Mouse (Mus musculus) lung, adult 2 months (tissue): Measurements from ENCODE around the gene Dnmt3b. TPM values are rescaled to one million over a fixed set of nuclear protein-coding genes. Genes with fewer than 3 reads are reported as not detected.
A peak's percentile ranks its signal among the peaks of the same experiment; 100 is the strongest.
"Not testable (repeated sequence)": the region's sequence is repeated elsewhere in the genome, so short reads cannot be mapped to it uniquely, and the experiment has no call there.

Source experiments
- DNase-seq: peaks from one replicate; pipeline ENCODE4 v3.0.0; 2022
- H3K4me1 ChIP-seq: fragments of 200-500 bp; 2 replicates; pipeline ENCODE4 v1.6.1; 2011; ENCODE audit warnings: low read length; ENCODE audit not compliant: control insufficient read depth, insufficient read depth
- H3K4me3 ChIP-seq: fragments of 200-500 bp; replicated peaks from 2 replicates; pipeline ENCODE3; 2011; ENCODE audit warnings: low read depth, mild to moderate bottlenecking, control low read depth, low read length; ENCODE audit errors: extremely low read depth
- CTCF ChIP-seq: fragments of 200-500 bp; IDR thresholded peaks from 2 replicates; pipeline ENCODE4 v1.5.1; 2011; ENCODE audit warnings: mild to moderate bottlenecking, low read length, control low read depth; ENCODE audit not compliant: insufficient read depth
- POLR2A ChIP-seq: fragments of 200-500 bp; IDR thresholded peaks from 2 replicates; pipeline ENCODE4 v1.6.1; 2011; ENCODE audit warnings: low read depth, mild to moderate bottlenecking, control low read depth, low read length, borderline replicate concordance; ENCODE audit errors: extremely low read depth
- WGBS: fragments of 180-500 bp; shearing (Covaris S2); methylation state at CpG from one replicate; pipeline ENCODE4 v1.1.7; 2018; 5-methylcytosine and 5-hydroxymethylcytosine counted together
- polyA plus RNA-seq: library from polyadenylated mRNA; depleted of rRNA; stranded (reverse); fragments of >200 nt; gene quantifications from 2 replicates; pipeline ENCODE4 v1.2.3, GENCODE M21; 2012

The Dnmt3b gene
- polyA plus RNA-seq, 1 experiment = 3.3 TPM

DNA sequence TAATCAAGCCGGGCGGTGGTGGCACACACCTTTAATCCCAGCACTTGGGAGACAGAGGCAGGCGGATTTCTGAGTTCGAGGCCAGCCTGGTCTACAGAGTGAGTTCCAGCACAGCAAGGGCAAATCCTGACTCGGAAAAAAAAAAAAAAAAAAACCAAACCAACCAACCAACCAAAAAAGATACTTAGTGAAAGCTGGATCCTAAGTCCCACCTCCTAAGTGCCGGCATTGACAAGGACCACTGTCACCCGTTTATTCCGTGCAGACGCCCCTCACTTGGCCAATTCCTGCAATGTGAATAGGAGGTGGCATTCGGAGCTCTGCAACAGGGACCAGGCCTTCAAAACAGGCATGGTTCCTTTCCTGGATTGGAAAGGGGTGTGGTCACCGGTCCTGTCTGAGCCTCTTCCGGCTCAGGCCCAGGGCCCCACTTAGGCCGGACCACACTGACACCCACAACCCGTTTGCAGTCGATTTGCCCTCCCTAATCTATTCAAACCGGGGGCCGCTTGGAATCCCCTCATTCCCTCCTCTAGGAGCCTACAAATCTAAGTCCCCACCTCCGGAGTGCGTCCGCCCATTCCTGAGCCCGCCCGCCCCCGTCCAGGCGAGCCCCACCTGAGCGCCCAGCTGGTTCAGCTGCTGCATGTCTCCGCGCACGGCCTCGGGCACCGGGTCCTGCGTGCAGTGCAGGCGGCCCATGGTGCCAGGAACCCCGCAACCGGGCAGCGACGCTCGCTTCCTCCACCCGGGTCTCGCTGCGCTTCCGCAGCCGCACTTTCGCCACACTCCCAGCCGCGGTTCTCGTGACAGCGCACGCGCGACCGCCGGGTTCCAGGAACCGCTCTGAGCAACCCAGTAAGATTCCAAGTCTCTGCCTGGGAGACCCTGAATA is 17.0 kb upstream of the Dnmt3b start, which contains the start of gene Commd7:
Commd7 (minus strand) TSS at position 806 of the 895 bp plus-strand sequence.
- peak; percentile 86 for DNase-seq
- Histone ChIP-seq H3K4me3 (peak within 1 kb of the TSS; percentile 81), H3K4me1 (no peaks in the 10 kb centered on the region; the same call in 1 of the 2 replicates)
- WGBS = 3% methylated on average over 53 of the region's 53 CpGs
- TF ChIP-seq CTCF (no peak), POLR2A (peak; percentile 46; the same call in 1 of the 2 replicates)

DNA sequence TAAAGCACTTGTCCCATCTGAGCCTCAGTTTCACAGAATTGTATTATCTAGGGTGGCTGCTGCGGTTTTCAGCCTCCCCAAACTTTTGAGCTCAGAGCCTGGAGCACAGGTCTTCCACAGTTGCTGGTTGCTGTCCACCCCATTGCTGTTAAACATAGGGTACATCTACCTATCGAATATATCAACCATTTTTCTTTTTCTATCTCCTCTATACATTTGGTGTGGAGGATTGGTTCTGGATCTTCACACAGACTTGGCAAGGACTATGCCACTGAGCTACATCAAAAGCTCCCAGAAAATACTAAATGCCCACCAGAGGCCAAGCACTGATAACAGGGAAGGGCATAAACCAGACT is 16.4 kb upstream of the Dnmt3b start:
- peak overlapping the region; percentile 81 for H3K4me3 ChIP-seq
- WGBS = 11% methylated on average over 2 of the region's 2 CpGs
- TF ChIP-seq POLR2A = no peak
- no peak for TF ChIP-seq CTCF
- no peaks in the 10 kb centered on the region; the same call in 1 of the 2 replicates for H3K4me1 ChIP-seq
- no peak for DNase-seq

DNA sequence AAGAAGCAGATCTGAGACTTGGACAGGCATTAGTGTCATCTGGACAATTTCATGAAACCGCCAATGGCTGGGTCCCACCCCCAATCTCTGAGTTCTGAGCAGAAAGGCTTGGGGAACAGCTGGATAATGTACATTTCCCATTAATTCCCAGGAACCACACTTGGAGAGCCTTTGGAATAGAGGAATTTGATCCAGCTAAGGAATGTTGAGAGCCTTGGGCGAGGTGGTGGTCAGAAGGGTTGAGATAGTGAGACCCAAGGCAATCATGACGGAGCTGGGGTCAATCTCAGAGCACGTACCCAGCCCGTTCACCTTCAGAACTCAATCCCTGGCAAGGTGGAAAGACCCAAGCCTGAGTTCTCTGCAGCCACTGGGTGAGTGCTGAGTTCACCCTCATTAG is 16.0 kb upstream of the Dnmt3b start:
- Histone ChIP-seq H3K4me3 (no peak overlapping the region), H3K4me1 (no peaks in the 10 kb centered on the region; the same call in 1 of the 2 replicates)
- WGBS = 70% methylated on average over 5 of the region's 5 CpGs
- TF ChIP-seq CTCF (no peak), POLR2A (no peak)
- no peak for DNase-seq

DNA sequence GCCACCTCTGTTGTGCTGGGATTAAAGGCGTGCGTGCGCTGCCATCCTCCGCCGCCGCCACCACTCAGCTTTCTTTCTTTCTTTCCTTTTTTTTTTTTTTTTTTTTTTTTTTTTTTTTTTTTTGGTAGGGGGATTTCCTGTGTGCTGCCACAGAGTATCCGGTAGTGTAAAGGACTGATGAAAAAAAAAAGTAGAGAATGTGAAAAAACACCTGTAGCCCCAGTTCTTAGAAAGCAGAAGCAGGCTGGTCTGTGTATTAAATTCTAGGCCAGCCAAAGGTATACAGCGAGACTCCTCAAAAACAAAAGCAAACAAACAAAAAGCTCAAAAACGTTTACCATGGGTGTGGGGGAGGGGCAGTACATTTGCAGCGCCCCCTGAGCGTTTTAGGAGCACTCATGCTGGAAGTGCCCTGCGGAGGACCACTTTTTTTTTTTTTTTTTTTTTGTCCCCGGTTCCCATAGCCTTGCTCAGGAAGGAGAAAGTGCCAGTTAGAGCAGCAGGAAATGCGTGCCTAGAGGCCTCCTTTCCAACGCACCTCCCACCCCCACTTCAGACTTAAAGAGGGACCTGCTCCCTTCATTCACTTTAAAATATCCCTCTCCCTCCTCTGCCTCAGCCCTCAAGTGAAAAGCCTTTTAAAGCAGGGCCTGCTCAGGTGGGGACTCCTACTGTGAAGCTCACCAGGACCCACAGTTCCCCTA is 10.1 kb upstream of the Dnmt3b start:
- TF ChIP-seq POLR2A = no peak
- TF ChIP-seq CTCF = no peak
- no peak overlapping the region for H3K4me3 ChIP-seq
- WGBS = 33% methylated on average over 15 of the region's 15 CpGs
- DNase-seq = no peak
- H3K4me1 ChIP-seq = no peaks in the 10 kb centered on the region

DNA sequence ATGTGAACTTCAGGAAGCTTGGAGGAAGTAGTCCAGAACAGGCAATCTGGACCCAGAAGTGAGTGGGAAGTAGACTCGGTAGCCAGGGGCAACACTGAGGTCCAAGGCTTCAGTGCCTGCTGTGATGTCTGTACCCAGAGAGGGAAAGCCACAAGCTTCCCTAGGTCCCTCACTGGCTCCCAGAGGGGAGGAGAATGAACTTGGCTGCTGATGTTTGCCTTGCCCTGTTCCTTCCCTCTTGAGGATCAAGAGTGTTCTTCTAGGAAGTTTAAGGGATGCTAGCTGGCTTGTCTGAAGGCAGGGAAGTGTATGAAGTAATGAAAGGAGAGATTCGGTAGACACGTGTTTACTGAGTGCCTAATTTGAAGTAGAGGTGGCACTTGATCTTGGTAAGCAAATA is 6.8 kb upstream of the Dnmt3b start:
- DNase-seq = no peak
- TF ChIP-seq POLR2A (no peak), CTCF (no peak)
- 24% methylated on average over 3 of the region's 3 CpGs for WGBS
- Histone ChIP-seq H3K4me3 (no peak overlapping the region), H3K4me1 (no peaks in the 10 kb centered on the region)

DNA sequence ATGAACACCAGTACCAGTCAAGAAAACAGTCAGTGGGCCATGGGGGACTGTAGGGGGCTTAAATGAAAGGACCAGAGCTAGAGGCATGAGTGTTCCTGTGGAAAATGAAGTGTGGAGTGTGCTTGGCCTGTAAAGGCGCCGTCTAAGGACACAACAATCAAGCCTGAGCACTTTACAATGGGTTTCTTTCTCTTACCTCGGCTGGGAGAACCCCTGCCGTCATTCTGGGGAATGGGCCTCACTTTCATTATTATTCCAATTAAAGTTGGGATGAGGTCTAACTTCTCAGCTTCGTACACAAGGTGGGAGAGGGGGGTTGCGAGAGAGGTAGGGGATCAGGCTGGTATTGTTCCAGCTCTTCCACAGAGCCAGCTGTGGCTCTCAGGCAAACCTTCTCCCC is 6.3 kb upstream of the Dnmt3b start:
- H3K4me1 ChIP-seq = no peaks in the 10 kb centered on the region
- TF ChIP-seq CTCF = no peak
- no peak for TF ChIP-seq POLR2A
- 47% methylated on average over 6 of the region's 6 CpGs for WGBS

DNA sequence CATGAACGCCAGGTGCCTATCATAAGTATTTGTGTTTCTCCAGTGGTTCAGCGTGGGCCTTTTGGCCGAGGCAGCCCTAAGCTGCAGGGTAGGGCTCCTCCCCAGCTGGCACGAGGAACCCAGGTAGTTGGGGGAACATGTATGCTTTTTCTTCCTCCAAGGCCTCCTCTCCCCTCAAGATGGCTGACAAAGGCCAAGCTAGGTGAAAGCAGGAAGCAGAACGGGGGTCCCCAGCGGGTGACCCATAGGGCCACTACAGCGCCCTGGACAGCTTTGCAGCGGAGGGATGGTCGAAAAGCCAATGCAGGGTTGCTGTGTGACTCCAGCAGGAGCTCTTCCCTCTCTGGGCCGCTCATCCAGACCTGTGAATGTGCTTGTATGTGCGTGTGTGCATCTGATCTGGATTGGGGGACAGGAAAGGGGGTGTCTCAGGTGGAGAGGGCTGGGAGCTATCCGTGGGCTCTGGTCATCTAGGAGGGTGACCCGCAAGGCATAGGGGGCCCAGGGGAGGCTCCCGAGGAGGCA is 415 bp upstream of the Dnmt3b start:
- 26% methylated on average over 14 of the region's 14 CpGs for WGBS
- DNase-seq = no peak
- Histone ChIP-seq H3K4me1 (no peaks in the 10 kb centered on the region), H3K4me3 (peak overlapping the region; percentile 61)
- TF ChIP-seq CTCF (no peak), POLR2A (no peak)

More for the DNA sequence above, 6.3 kb upstream of the Dnmt3b start:
- no peak for DNase-seq
- no peak overlapping the region for H3K4me3 ChIP-seq

DNA sequence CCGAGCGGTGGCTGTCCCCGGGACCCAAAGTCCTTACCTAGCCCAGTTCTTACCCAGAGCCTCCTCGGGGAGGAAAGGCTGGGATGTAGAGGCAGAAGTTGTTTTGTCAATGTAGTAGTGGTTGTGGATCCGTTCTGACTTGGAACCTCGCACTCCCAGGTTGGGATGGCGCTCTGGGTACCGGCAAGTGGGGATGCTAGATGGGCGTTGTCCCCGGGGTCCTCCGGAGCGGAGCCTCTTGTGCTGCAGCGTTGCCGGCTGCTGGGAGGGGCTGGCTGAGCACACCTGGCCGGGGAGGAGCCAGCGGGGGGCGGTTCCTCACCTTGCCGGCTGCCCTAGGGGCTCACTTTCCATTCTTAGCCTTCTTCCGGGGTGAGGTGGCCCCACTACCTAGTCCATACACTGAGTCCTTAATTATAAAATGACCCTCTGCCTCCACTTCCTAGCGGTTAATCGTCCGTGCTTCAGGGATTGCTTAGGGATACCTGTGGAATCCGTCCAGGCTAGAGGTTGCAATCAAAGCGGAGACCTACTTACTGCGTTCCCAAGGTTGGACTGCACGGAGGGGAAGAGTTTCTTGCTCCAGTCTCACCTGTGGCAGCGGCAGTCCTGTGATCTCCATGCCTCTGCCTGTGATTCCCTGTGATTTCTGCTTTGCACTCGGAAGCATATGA is 901 bp downstream of the Dnmt3b start:
- Histone ChIP-seq H3K4me1 (no peaks in the 10 kb centered on the region), H3K4me3 (peak overlapping the region; percentile 95)
- WGBS = 9% methylated on average over 28 of the region's 28 CpGs
- no peak for TF ChIP-seq POLR2A
- no peak for TF ChIP-seq CTCF
- peak; percentile 60 for DNase-seq

DNA sequence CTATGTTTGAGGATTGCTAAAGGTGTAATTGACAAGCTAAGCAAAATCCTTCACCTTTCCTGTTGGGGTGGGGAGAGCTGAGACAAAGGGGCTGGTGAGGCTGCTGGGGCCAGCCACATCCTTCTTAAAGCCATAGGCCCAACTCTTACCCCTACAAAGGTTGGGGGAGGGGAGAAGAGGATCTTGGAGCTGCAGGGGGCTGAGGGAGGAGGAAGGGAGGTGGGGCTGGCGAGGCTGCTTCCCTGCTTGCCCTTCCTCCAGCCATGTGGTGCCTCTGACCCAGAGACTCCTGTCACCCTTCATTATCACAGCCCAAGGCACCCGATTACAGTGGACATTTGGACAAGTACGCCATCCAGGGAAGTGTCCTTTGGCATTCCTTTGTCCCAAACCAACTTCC is 2.4 kb downstream of the Dnmt3b start:
- no peaks in the 10 kb centered on the region for H3K4me1 ChIP-seq
- WGBS = 74% methylated on average over 3 of the region's 3 CpGs
- no peak overlapping the region for H3K4me3 ChIP-seq
- TF ChIP-seq POLR2A (no peak), CTCF (no peak)
- DNase-seq = no peak

DNA sequence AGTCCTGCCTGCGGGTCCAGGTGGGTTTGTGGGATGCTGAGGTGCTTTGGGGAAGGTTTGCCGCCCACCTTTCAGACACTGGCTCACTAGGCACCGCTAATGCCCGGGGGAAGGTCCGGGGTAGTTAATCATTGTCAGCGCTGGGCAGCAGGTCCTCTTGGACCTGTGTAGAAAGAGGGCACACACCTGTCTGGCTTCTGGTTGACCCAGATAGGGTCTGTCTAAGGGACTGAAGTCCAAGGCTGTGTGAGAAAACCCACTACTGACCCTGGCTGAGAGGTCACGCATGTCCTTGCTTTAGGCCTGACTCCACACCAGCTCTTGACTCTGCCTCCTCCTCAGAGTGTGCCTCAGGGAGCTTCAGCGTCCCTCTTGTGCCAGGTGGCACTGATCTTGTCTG is 8.4 kb downstream of the Dnmt3b start:
- DNase-seq, H3K4me3 ChIP-seq, H3K4me1 ChIP-seq: not testable (repeated sequence)
- 75% methylated on average over 7 of the region's 8 CpGs for WGBS
